Mouse (Mus musculus): ENCODE measurements around the gene Nlrc5.

The Nlrc5 gene

GRCm38 (mm10) chr8:94528245-94528644 lies 94.1 kb downstream of the Nlrc5 start:
- DNase-seq (ENCODE audit: low read depth, low spot score): no peak

- no peak for DNase-seq (ENCODE audit: low read depth, low spot score)
Observed at GRCm38 (mm10) chr8:94529875-94530274, 95.7 kb downstream of the Nlrc5 start.

- DNase-seq (ENCODE audit: low read depth, low spot score): no peak
Observed at GRCm38 (mm10) chr8:94530643-94531042, 96.5 kb downstream of the Nlrc5 start.

GRCm38 (mm10) chr8:94532000-94532399 lies 97.8 kb downstream of the Nlrc5 start:
- DNase-seq (ENCODE audit: low read depth, low spot score): no peak

- no peak for DNase-seq (ENCODE audit: low read depth, low spot score)
Observed at GRCm38 (mm10) chr8:94532525-94532872, 98.3 kb downstream of the Nlrc5 start.

- DNase-seq (ENCODE audit: low read depth, low spot score): no peak
Observed at GRCm38 (mm10) chr8:94532873-94533671, 98.9 kb downstream of the Nlrc5 start, which contains the start of gene Cpne2. Gene Cpne2 (plus strand): TSS chr8:94532990.

- no peak for DNase-seq (ENCODE audit: low read depth, low spot score)
Observed at GRCm38 (mm10) chr8:94534612-94535011, 100.5 kb downstream of the Nlrc5 start.

GRCm38 (mm10) chr8:94535631-94536030 lies 101.5 kb downstream of the Nlrc5 start:
- DNase-seq (ENCODE audit: low read depth, low spot score): no peak

- no peak for DNase-seq (ENCODE audit: low read depth, low spot score)
Observed at GRCm38 (mm10) chr8:94537456-94537855, 103.3 kb downstream of the Nlrc5 start.

GRCm38 (mm10) chr8:94540025-94540424 lies 105.9 kb downstream of the Nlrc5 start:
- DNase-seq (ENCODE audit: low read depth, low spot score): no peak

- no peak for DNase-seq (ENCODE audit: low read depth, low spot score)
Observed at GRCm38 (mm10) chr8:94540889-94541795, 107.0 kb downstream of the Nlrc5 start.

GRCm38 (mm10) chr8:94543981-94544380 lies 109.8 kb downstream of the Nlrc5 start:
- DNase-seq (ENCODE audit: low read depth, low spot score): no peak

GRCm38 (mm10) chr8:94549041-94549440 lies 114.9 kb downstream of the Nlrc5 start:
- DNase-seq (ENCODE audit: low read depth, low spot score): no peak

GRCm38 (mm10) chr8:94549482-94549881 lies 115.3 kb downstream of the Nlrc5 start:
- no peak for DNase-seq (ENCODE audit: low read depth, low spot score)

GRCm38 (mm10) chr8:94549998-94550397 lies 115.8 kb downstream of the Nlrc5 start:
- DNase-seq (ENCODE audit: low read depth, low spot score): no peak

- DNase-seq (ENCODE audit: low read depth, low spot score): no peak
Observed at GRCm38 (mm10) chr8:94551471-94552422, 117.6 kb downstream of the Nlrc5 start.

GRCm38 (mm10) chr8:94552696-94553095 lies 118.5 kb downstream of the Nlrc5 start:
- no peak for DNase-seq (ENCODE audit: low read depth, low spot score)

- DNase-seq (ENCODE audit: low read depth, low spot score): no peak
Observed at GRCm38 (mm10) chr8:94557281-94557680, 123.1 kb downstream of the Nlrc5 start.

- no peak for DNase-seq (ENCODE audit: low read depth, low spot score)
Observed at GRCm38 (mm10) chr8:94561256-94561655, 127.1 kb downstream of the Nlrc5 start.

- no peak for DNase-seq (ENCODE audit: low read depth, low spot score)
Observed at GRCm38 (mm10) chr8:94564421-94564820, 130.3 kb downstream of the Nlrc5 start.

GRCm38 (mm10) chr8:94566033-94566432 lies 131.9 kb downstream of the Nlrc5 start:
- no peak for DNase-seq (ENCODE audit: low read depth, low spot score)

Measured in retina, adult 2 months (tissue).